Mouse (Mus musculus): ENCODE results near the gene Tmem169.
A peak's percentile ranks its signal among the peaks of the same experiment; 100 is the strongest.
"Not testable (repeated sequence)": the region's sequence is repeated elsewhere in the genome, so short reads cannot be mapped to it uniquely, and the experiment has no call there.

The Tmem169 gene

DNA sequence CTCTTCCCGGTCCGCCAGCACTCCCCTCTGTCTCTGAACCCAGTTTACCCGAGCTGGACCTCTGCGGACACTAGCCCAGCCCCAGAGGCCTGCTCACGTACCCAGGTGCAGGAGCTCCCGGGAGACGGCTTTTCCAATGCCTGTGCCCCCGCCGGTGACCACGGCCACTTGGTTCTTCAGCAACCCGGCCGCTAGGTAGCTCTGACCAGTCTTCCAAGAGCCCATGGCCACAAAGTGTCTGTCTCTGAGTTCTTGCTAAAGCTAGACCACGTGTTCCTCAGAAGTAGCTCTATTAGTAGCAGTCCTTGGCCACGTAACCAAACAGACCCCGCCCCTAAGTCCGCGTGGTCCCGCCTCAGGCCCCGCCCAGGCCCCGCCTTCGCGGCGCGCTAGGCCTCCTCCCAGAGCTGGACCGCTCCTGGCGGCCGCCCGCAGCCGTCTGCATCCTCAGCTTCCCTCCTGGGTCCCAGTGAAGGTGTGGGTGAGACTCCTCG, at the start of gene Tmem169, which contains the start of gene Pecr:
Gene Tmem169 (plus strand): TSS at position 378 of the 494 bp plus-strand sequence.
Gene Pecr (minus strand): TSS at position 323 of the 494 bp plus-strand sequence.
- peak; percentile 84 for DNase-seq (ENCODE audit: low read depth, low spot score)

DNA sequence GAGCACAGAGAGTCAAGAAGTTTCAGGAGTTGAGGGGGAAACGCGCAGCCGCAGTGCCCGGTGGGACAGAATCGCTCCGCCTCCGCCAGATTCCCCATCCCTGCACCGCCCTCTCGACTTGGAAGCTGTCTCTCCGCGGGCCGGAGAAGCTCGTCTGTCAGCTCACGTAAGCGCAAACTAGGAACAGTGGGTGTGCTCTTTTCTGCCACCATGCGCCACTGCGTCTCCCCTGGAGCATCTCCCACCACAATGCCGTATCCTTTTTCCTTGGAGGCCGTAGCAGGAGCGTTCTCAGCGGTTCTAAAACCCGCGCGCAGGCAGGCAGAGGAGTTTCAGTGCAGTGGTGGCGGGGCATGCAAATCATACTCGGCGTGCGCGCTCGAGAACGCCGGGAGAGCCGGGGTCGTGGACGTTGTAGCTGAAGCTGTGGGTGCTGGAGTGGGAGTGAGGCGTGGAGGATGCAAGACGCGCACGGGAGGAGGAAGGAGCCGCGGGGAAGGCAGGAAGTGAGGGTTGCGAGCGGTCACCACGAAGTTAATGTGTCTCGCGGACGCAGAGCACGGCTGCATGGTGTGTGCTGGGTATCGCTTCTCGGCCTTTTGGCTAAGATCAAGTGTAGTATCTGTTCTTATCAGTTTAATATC, 47.7 kb upstream of the Tmem169 start:
- DNase-seq (ENCODE audit: low read depth, low spot score), result peak; percentile 66

- no peak for DNase-seq (ENCODE audit: low read depth, low spot score)
Measured at GRCm38 (mm10) chr1:72237007-72237775, 47.0 kb upstream of the Tmem169 start.

DNA sequence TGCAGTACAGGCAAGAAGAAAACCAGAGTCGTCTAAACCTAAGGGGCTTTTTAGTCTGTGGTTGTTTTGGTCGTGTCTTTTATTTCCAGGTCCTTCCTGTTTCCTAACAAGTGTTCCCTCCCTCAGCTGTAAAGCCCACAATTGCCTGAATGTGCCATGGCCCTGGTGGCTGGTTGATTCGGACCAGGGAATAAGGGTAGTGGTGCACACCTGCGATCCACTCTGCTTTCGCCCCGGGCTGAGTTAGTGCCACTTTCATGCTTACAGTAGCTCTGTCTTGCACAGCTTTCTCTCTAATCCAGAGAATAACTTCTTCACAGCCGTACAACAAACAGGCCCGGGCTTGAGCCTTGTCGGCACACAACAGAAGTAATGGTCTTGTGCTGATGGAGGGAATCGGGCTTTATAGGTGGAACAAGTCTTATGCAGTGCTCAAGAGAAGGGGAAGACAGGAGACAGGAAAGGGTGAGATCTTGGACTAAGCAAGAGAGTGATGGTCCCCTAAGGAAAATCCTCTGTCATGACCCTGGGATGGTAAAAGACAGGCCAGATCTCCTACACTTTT, 46.1 kb upstream of the Tmem169 start:
- no peak for DNase-seq (ENCODE audit: low read depth, low spot score)

DNA sequence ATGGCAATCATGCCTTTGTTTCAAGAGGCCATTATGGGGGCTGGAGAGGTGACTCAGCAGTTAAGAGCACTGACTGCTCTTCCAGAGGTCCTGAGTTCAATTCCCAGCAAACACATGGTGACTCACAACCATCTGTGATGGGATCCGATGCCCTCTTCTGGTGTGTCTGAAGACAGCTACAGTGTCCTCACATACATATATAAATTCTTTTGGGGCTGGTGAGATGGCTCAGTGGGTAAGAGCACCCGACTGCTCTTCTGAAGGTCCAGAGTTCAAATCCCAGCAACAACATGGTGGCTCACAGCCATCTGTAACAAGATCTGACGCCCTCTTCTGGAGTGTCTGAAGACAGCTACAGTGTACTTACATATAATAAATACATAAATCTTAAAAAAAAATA, 45.1 kb upstream of the Tmem169 start:
- not testable (repeated sequence) for DNase-seq (ENCODE audit: low read depth, low spot score)

- DNase-seq (ENCODE audit: low read depth, low spot score), result no peak
Measured at GRCm38 (mm10) chr1:72242581-72243143, 41.5 kb upstream of the Tmem169 start.

DNA sequence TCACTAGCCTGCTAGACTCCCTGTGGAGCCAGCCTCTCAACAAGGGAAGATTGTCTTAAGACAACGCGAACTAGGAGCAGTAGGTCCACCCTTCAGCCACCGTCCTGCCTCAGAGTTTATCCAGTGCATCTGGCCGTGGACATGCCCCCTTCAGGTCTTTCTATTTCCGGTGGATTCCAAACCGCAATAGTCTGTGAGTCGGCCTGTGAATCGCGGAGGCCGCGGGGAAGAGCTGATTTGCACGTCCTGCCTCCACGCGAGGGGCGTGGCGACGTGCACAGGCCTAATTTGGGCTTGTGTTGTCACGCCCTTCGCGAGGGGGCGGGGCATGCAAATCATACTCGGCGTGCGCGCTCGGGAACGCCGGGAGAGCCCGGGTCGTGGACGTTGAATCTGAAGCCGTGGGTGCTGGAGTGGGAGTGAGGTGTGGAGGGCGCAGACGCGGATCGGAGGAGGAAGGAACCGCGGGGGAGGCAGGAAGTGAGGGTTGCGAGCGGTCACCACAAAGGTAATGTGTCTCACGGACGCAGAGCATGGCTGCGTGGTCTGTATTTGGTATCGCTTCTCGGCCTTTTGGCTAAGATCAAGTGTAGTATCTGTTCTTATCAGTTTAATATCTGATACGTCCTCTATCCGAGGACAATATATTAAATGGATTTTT, 40.4 kb upstream of the Tmem169 start:
- peak; percentile 92 for DNase-seq (ENCODE audit: low read depth, low spot score)

DNA sequence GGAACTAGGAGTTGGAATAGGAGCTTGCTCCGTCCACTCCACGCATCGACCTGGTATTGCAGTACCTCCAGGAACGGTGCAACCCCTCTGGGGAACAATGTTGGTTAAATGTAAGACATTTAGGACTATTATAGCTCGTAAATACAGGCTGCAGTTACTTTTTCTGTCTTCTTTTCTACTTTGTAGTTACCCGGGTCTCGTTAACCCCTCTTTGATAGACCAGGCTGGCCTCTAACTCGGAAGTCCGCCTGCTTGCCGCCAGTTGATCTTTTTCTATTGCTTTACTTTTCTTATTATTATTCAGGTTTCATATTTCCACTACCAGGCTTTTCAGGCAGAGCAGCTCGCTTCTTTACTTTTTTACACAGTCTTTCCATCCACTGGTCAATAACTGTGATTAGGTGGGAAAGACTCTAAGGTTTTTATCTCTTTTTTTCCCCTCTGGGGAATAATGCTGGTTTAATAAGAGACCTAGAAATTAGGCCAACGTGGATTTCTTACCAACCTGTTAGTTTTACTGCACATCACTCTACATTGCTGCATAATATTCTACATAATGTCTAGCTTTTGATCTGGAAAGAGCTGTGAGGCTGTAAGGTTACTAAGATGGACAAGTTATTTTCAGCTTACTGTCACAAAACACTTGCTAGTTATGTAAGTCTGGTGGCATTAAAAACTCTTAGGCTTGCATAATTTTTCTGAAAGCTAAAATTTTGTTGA, 39.7 kb upstream of the Tmem169 start:
- DNase-seq (ENCODE audit: low read depth, low spot score), result no peak

DNA sequence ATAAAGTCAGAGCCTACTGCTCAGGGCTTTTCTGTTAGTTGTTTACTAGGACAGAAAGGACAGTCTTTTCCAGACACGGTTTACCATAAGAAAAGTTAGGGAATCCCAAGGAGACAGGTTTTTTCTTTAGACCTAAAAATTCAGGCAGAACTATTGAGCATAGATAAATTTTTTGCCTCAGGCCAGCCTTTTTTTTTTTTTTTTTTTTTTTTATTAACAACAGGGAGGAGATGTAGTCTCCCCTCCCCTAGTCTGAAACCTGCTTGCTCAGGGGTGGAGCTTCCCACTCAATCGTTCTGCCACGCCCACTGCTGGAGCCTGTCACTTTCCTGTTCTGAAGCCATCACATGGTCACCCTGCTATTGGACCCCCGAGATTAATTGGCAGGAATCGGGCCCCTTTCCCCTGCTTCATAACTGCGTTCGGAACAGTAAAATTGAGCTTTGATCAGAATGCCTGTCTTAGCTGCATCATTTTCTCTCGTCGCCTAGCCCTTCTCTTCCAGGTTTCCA, 35.9 kb upstream of the Tmem169 start:
- not testable (repeated sequence) for DNase-seq (ENCODE audit: low read depth, low spot score)

DNA sequence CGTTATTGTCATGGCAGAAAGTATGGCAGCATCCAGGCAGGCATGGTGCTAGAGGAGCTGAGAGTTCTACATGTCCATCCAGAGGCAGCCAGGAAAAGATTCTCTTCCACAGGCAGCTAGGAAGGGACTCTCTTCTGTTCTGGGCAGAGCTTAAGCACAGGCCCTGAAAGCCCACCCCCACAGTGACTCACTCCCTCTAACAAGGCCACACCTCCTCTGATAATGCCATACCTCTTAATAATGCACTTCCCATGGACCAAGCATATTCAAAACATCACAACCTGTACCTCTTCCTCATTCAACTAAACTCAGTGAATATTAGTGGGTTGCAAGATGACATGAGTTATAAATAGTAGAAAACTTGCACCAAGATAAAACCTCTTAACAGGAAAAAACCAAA, 32.4 kb upstream of the Tmem169 start:
- no peak for DNase-seq (ENCODE audit: low read depth, low spot score)

DNA sequence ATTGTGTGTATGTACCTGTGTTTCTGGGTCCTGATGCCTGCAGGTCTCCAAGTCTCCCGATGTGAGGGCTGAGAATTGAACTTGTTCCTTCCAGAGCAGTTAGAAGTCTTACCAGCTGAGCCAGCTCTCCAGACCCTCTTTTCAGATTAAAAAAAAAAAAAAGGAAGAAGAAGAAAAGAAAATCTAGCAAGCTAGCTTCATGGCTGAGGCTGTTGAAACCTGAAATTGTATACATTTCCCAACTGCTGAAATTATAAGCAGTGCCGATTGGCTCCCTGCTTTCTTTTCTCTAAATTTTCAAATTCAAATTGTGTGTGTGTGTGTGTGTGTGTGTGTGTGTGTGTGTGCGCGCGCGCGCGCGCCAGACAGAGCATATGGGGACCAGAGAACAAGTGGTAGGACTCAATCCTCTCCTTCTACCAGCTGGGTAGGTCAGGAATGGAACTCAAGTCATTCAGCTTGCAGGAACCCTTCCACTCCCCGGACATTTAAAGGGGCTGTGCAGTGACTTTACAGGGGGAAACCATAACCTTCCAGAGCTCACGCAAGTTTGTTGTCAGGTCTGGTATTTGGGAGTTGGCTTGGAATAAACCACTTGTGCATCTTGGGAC, 30.2 kb upstream of the Tmem169 start:
- DNase-seq (ENCODE audit: low read depth, low spot score), result no peak

DNA sequence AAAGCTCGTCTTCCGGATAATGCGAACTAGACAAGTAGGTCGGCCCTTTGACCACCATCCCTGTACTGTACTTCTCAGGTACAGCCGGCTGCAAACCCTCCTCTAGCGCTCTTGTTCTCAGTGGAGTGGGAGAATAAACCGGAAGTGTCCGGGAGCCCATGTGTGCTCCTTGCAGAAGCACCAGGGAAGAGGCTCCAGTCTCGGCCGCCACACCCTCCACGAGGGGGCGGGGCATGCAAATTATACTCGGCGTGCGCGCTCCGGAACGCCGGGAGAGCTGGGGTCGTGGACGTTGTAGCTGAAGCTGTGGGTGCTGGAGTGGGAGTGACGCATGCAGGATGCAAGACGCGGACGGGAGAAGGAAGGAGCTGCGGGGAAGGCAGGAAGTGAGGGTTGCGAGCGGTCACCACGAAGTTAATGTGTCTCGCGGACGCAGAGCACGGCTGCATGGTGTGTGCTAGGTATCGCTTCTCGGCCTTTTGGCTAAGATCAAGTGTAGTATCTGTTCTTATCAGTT, 29.6 kb upstream of the Tmem169 start:
- DNase-seq (ENCODE audit: low read depth, low spot score), result peak; percentile 80

GRCm38 (mm10) chr1:72255062-72255853, 28.9 kb upstream of the Tmem169 start:
- DNase-seq (ENCODE audit: low read depth, low spot score), result peak; percentile 66

- DNase-seq (ENCODE audit: low read depth, low spot score), result no peak
Measured at GRCm38 (mm10) chr1:72255854-72256175, 28.4 kb upstream of the Tmem169 start.

DNA sequence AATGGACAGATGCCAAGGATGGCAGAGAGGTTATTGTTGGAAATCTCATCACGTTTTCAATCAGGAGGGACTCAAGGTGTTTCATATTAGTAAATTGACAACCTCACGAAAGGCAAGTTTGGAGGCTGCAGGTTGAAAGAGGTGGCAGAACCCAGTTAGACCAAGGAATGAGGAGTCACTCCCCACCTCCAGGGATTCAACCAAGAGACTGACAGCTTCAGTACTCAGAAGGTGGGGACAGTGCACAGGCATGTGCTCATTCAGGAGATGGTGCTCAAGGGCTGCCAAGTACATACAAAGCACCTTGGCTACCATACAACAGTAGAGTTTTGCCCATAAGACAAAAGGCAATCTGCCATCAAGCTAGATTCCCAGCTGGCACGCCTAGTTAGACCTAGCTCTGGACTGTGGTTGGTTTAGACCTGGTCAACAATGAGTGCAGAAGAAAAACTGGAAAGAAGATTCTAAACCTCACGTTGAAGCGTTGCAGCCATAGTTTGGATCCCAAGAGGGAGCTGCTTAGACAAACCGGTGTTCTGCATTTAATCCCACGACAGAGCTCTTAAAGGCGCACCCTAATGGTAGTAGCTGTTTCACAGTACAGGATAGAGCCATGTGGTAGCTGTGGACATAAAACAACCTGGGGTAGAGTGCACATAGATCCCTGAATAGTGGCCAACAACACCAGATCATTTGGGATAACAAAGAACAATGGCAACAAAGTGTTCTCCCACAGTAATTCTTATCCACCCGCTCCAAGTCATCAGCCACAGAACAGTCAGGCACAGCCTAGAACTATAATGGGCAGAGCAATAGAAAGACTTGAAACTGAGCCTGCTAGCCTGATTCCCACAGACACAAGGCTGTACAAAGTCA, 27.6 kb upstream of the Tmem169 start:
- no peak for DNase-seq (ENCODE audit: low read depth, low spot score)

- DNase-seq (ENCODE audit: low read depth, low spot score), result no peak
Measured at GRCm38 (mm10) chr1:72263099-72263498, 21.1 kb upstream of the Tmem169 start.

DNA sequence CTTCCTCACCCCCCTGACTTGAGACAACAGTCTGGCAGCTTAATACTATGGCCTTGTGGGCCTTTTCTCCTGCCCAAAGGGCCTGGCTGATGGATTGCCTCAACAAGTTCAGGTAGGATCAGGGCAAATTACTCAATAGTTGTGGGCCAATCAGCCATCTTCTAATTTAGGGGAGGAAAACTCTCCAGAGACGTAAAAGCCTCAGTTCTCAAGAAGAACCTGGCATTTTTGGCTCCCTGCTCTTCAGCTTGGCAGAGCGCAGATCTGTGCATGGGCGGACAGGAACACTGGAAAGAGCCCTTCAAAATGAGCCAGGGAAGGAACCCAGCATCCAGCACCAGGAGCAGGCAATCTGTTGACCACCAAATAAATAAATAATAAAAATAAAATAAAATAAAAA, 6.1 kb upstream of the Tmem169 start:
- DNase-seq (ENCODE audit: low read depth, low spot score), result no peak

GRCm38 (mm10) chr1:72282604-72283003, 1.6 kb upstream of the Tmem169 start:
- no peak for DNase-seq (ENCODE audit: low read depth, low spot score)

DNA sequence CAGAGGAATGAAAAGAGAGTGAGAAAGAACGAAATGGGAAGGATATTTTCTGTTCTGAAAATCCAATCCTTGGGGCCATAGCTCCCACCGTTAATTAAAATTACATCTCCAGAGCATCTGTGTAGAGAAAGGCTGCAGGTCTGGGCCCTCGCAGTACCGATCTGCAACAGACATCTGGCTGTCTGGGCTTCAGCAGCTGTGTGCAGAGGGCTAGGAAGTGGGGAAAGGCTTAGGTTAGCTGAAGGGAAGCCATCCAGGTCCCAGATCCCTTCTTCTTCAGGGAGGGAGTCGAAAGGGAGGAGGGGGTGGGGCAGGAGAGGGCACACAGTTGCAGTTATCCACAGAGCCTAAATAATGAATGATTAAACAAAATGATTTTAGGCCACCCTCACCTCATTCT, 370 bp downstream of the Tmem169 start:
- no peak for DNase-seq (ENCODE audit: low read depth, low spot score)

Data from brain, embryonic 18.5 days (tissue).